Mouse (Mus musculus): ENCODE results near the gene Ndufa11. TPM values are rescaled to one million over a fixed set of nuclear protein-coding genes. Genes with fewer than 3 reads are reported as not detected.

Gene Ndufa11
- 403 and 406 TPM in 2 replicates for polyA plus RNA-seq (2014; fragmentation: Nextera tagmentation; extraction: Ambion mirVana)

GRCm38 (mm10) chr17:56717363-56718058, at the start of gene Ndufa11, which contains the start of gene Vmac:
TSS of gene Ndufa11 (plus strand) at chr17:56717767.
TSS of gene Vmac (minus strand) at chr17:56718022.
- peak within 1 kb of the TSS; percentile 90 for H3K9ac ChIP-seq (ENCODE audit: low read length)
- peak within 1 kb of the TSS; percentile 73 for H3K27ac ChIP-seq (ENCODE audit: low read depth, low read length)
- no peaks in the 10 kb centered on the region for H3K9me3 ChIP-seq (ENCODE audit: control insufficient read depth, low read length)
- H3K4me2 ChIP-seq (ENCODE audit: low read depth): peak within 1 kb of the TSS; percentile 72
- DNase-seq (ENCODE audit: low spot score) (peak; percentile 99), ATAC-seq (ENCODE audit: insufficient read depth, low FRiP score, low TSS enrichment) (peak; percentile 78)
- peaks cover 2% of the 10 kb centered on the region for H3K36me3 ChIP-seq (ENCODE audit: control insufficient read depth, insufficient read depth, low read length)
- WGBS: under 1% methylated on average over 59 of the region's 59 CpGs
- H3K4me1 ChIP-seq (ENCODE audit: control insufficient read depth, insufficient read depth, low read length): peaks cover 10% of the 10 kb centered on the region; the same call in 1 of the 2 replicates
- H3K4me3 ChIP-seq (ENCODE audit: low read depth, low read length): peak within 1 kb of the TSS; percentile 82
- no peaks in the 10 kb centered on the region for H3K27me3 ChIP-seq (ENCODE audit: control insufficient read depth, insufficient read depth, low read length)

DNA sequence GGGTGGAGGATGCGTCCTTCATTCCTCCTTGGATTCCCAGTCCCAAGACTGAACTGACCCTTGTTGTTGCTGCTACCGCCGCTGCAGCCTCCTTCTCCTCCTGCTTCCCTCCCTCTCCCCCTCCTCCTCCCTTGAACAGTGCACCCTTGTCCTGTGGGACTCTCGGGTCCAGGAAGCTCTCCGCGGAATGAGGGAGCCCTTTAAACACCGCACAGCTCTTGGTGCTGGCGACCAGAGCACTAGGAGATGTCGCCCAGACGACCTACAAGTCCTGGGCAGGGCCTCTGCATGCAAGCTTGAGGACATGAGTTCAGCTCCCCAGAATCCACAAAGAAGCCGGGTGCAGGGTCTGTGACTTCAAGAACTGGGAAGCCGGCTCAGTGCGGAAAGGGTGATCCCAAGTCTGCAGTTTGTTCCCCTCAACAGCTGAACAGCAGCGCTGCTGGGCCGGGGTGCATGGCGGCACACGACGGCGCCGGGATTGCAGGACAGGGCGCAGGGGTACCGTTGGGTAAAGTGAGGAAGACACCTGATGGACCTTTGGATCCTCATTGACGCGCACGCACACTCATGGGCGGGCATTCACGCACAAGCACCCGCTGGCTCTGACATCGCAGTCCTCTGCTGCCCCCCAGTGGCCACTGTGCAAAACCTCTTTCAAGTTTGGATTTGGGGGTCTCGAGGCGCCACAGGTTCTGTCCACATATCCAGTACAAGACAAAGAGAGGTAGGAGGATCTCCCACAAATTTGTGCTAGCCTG, 49.0 kb upstream of the Ndufa11 start:
- WGBS: 6% methylated on average over 31 of the region's 31 CpGs
- Histone ChIP-seq H3K36me3 (ENCODE audit: control insufficient read depth, insufficient read depth, low read length) (no peaks in the 10 kb centered on the region), H3K9ac (ENCODE audit: low read length) (peak overlapping the region; percentile 52), H3K27me3 (ENCODE audit: control insufficient read depth, insufficient read depth, low read length) (no peaks in the 10 kb centered on the region; the same call in 1 of the 2 replicates), H3K4me2 (ENCODE audit: low read depth) (peak overlapping the region; percentile 73), H3K9me3 (ENCODE audit: control insufficient read depth, low read length) (no peaks in the 10 kb centered on the region), H3K27ac (ENCODE audit: low read depth, low read length) (no peak overlapping the region), H3K4me3 (ENCODE audit: low read depth, low read length) (peak overlapping the region; percentile 33), H3K4me1 (ENCODE audit: control insufficient read depth, insufficient read depth, low read length) (peaks cover 8% of the 10 kb centered on the region)
- ATAC-seq (ENCODE audit: insufficient read depth, low FRiP score, low TSS enrichment) (peak; percentile 6; the same call in 1 of the 2 replicates), DNase-seq (ENCODE audit: low spot score) (peak; percentile 88)

DNA sequence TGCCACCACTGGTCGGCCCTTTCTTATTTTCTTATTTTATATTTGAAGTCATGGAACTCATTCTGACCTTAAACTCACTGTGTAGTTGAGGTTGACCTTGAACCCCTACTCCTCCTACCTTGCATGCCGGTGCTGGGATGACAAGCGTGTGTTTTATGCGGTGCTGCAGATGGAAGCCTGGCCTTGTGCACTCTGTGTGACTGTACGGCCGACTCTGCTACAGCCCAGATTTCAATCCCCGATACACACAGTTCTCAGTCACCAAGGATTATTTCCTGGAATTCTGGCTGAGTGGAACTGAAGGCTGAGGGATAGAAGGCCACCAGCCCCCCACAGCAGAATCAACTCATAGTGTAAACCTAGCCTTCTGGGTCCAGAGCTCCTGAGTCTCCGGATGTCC, 47.8 kb upstream of the Ndufa11 start:
- Histone ChIP-seq H3K4me1 (ENCODE audit: control insufficient read depth, insufficient read depth, low read length) (peaks cover 9% of the 10 kb centered on the region), H3K4me2 (ENCODE audit: low read depth) (no peak overlapping the region), H3K27ac (ENCODE audit: low read depth, low read length) (no peak overlapping the region), H3K9ac (ENCODE audit: low read length) (no peak overlapping the region), H3K4me3 (ENCODE audit: low read depth, low read length) (no peak overlapping the region), H3K9me3 (ENCODE audit: control insufficient read depth, low read length) (no peaks in the 10 kb centered on the region), H3K27me3 (ENCODE audit: control insufficient read depth, insufficient read depth, low read length) (no peaks in the 10 kb centered on the region; the same call in 1 of the 2 replicates), H3K36me3 (ENCODE audit: control insufficient read depth, insufficient read depth, low read length) (no peaks in the 10 kb centered on the region)
- ATAC-seq (ENCODE audit: insufficient read depth, low FRiP score, low TSS enrichment) (no peak), DNase-seq (ENCODE audit: low spot score) (no peak)
- WGBS: 89% methylated on average over 8 of the region's 8 CpGs

DNA sequence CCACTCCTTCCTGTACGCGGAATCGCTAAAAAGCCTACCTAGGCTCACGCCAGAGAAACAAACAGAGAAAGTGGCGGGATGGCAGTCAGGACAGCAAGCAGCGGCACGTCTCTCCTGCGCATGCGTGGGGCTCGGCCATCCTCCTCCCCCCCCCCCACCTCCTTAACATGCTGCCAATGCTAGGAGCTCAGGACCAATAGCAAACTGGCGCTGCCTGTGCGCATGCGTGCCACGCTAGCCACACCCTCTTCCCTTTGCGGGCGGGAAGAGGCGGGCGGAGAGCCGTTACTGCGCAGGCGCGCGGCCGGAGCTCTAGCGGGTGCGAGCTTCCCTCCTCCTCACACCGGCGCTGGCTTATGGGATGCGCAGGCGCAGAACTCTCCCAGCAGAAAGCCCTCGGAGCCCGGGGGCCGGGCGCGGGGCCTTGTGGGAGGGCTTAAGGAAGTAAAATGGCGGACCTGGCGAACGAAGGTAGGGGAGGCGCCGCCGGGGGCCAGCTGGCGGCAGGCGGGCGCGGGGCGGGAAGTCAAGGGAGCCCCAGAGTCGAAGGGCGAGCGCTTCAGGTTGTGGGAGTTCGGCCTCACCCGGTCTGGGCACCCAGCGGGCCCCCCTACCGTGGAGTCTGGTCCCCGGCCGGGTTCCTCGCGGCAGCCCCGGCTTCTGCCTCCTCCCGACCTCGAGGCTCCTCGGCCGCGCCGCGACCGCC, 44.5 kb upstream of the Ndufa11 start, which contains the start of gene Ranbp3:
Gene Ranbp3 (plus strand): TSS at position 354 of the 706 bp plus-strand sequence.
- H3K9ac ChIP-seq (ENCODE audit: low read length): peak within 1 kb of the TSS; percentile 97
- under 1% methylated on average over 58 of the region's 66 CpGs for WGBS
- DNase-seq (ENCODE audit: low spot score) (peak; percentile 100), ATAC-seq (ENCODE audit: insufficient read depth, low FRiP score, low TSS enrichment) (peak; percentile 88)
- no peaks in the 10 kb centered on the region for H3K27me3 ChIP-seq (ENCODE audit: control insufficient read depth, insufficient read depth, low read length)
- H3K36me3 ChIP-seq (ENCODE audit: control insufficient read depth, insufficient read depth, low read length): 0 out of 2 replicates have a peak, but pooled peaks cover 8% of the 10 kb centered on the region
- H3K9me3 ChIP-seq (ENCODE audit: control insufficient read depth, low read length): no peaks in the 10 kb centered on the region
- peaks cover 14% of the 10 kb centered on the region for H3K4me1 ChIP-seq (ENCODE audit: control insufficient read depth, insufficient read depth, low read length)
- peak within 1 kb of the TSS; percentile 79 for H3K4me2 ChIP-seq (ENCODE audit: low read depth)
- H3K4me3 ChIP-seq (ENCODE audit: low read depth, low read length): peak within 1 kb of the TSS; percentile 98
- H3K27ac ChIP-seq (ENCODE audit: low read depth, low read length): peak within 1 kb of the TSS; percentile 73

GRCm38 (mm10) chr17:56673647-56674416, 43.7 kb upstream of the Ndufa11 start:
- ATAC-seq (ENCODE audit: insufficient read depth, low FRiP score, low TSS enrichment): peak; percentile 29
- 2% methylated on average over 35 of the region's 37 CpGs for WGBS
- peak overlapping the region; percentile 73 for H3K27ac ChIP-seq (ENCODE audit: low read depth, low read length)
- peak overlapping the region; percentile 79 for H3K4me2 ChIP-seq (ENCODE audit: low read depth)
- no peak for DNase-seq (ENCODE audit: low spot score)
- H3K4me1 ChIP-seq (ENCODE audit: control insufficient read depth, insufficient read depth, low read length): peaks cover 14% of the 10 kb centered on the region
- no peaks in the 10 kb centered on the region for H3K27me3 ChIP-seq (ENCODE audit: control insufficient read depth, insufficient read depth, low read length)
- H3K4me3 ChIP-seq (ENCODE audit: low read depth, low read length): peak overlapping the region; percentile 98
- 0 out of 2 replicates have a peak, but pooled peaks cover 8% of the 10 kb centered on the region for H3K36me3 ChIP-seq (ENCODE audit: control insufficient read depth, insufficient read depth, low read length)
- peak overlapping the region; percentile 97 for H3K9ac ChIP-seq (ENCODE audit: low read length)
- H3K9me3 ChIP-seq (ENCODE audit: control insufficient read depth, low read length): no peaks in the 10 kb centered on the region

- H3K9me3 ChIP-seq (ENCODE audit: control insufficient read depth, low read length): no peaks in the 10 kb centered on the region
- H3K27ac ChIP-seq (ENCODE audit: low read depth, low read length): no peak overlapping the region
- H3K4me3 ChIP-seq (ENCODE audit: low read depth, low read length): no peak overlapping the region
- H3K4me2 ChIP-seq (ENCODE audit: low read depth): no peak overlapping the region
- WGBS: 82% methylated on average over 4 of the region's 4 CpGs
- no peak for ATAC-seq (ENCODE audit: insufficient read depth, low FRiP score, low TSS enrichment)
- no peaks in the 10 kb centered on the region for H3K27me3 ChIP-seq (ENCODE audit: control insufficient read depth, insufficient read depth, low read length)
- no peaks in the 10 kb centered on the region for H3K4me1 ChIP-seq (ENCODE audit: control insufficient read depth, insufficient read depth, low read length)
- H3K36me3 ChIP-seq (ENCODE audit: control insufficient read depth, insufficient read depth, low read length): peaks cover 11% of the 10 kb centered on the region
- no peak for DNase-seq (ENCODE audit: low spot score)
- H3K9ac ChIP-seq (ENCODE audit: low read length): no peak overlapping the region
Observed at GRCm38 (mm10) chr17:56681791-56682190, 35.8 kb upstream of the Ndufa11 start.

DNA sequence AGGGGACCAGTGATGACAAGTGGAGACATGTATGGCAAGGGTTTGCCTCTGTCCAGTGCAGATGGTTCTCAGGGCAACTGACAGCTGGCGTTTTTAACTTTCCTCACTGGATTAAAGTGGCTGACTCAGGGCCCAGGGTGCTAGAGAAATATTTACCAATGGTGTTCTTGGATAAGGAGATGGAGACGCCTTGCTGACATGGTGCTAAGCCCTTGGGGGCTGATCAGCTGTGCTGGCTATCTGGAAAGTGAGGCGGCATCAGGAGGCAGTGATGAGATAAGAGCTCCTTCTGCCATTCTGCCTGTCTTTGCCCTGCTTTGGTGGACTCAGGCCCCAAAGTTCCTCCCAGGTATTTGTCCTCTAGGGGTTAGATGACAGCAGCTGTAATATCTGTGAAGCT, 34.7 kb upstream of the Ndufa11 start:
- Histone ChIP-seq H3K9me3 (ENCODE audit: control insufficient read depth, low read length) (no peaks in the 10 kb centered on the region), H3K9ac (ENCODE audit: low read length) (no peak overlapping the region), H3K27ac (ENCODE audit: low read depth, low read length) (no peak overlapping the region), H3K4me3 (ENCODE audit: low read depth, low read length) (no peak overlapping the region), H3K4me1 (ENCODE audit: control insufficient read depth, insufficient read depth, low read length) (no peaks in the 10 kb centered on the region), H3K4me2 (ENCODE audit: low read depth) (no peak overlapping the region), H3K36me3 (ENCODE audit: control insufficient read depth, insufficient read depth, low read length) (peaks cover 13% of the 10 kb centered on the region), H3K27me3 (ENCODE audit: control insufficient read depth, insufficient read depth, low read length) (no peaks in the 10 kb centered on the region)
- ATAC-seq (ENCODE audit: insufficient read depth, low FRiP score, low TSS enrichment): no peak
- WGBS: 88% methylated on average over 3 of the region's 3 CpGs
- DNase-seq (ENCODE audit: low spot score): no peak
